Mouse (Mus musculus) gastrocnemius, postnatal 4 days (tissue): ENCODE measurements around the gene Arhgap36. TPM values are rescaled to one million over a fixed set of nuclear protein-coding genes. Genes with fewer than 3 reads are reported as not detected.

Experiments
- DNase-seq, 2 experiments: peaks; one replicate each; pipeline ENCODE4 v3.0.0; 2021 to 2022; ENCODE audit warnings: low spot score in 2 of 2, mixed read lengths in 2 of 2
- long read RNA-seq, 2 experiments: library from polyadenylated mRNA; stranded (forward); transcript quantifications; one replicate each; pipeline ENCODE4 v2.0.0; 2021
- total RNA-seq, 2 experiments: library from RNA; stranded (reverse); gene quantifications; 2 replicates each; pipeline ENCODE4 v1.2.3; 2021

The Arhgap36 gene
- 100 to 1,000 TPM; 343 to 516 TPM for total RNA-seq
- long read RNA-seq, experiment 1, transcript Arhgap36-202 (13 exons, 3,033 nt), result major isoform, 837 of 916 reads
- long read RNA-seq, experiment 1, partial matches to known transcripts, result 34 of 916 reads
- long read RNA-seq, experiment 1, other reads (novel, unspliced or antisense), result 45 of 916 reads
- long read RNA-seq, experiment 2, transcript Arhgap36-202 (13 exons, 3,033 nt), result major isoform, 1,115 of 1,259 reads
- long read RNA-seq, experiment 2, partial matches to known transcripts, result 64 of 1,259 reads
- long read RNA-seq, experiment 2, other reads (novel, unspliced or antisense), result 80 of 1,259 reads

GRCm38 (mm10) chrX:49463442-49463970 is at the start of gene Arhgap36:
Gene Arhgap36, plus strand, starts transcription at chrX:49463945.
- no peak for DNase-seq

- no peak for DNase-seq
Observed at GRCm38 (mm10) chrX:49457781-49458180, 6.0 kb upstream of the Arhgap36 start.

GRCm38 (mm10) chrX:49470287-49471054 is 6.7 kb downstream of the Arhgap36 start:
- peak in 1 of 2 experiments; percentile 8 for DNase-seq

DNA sequence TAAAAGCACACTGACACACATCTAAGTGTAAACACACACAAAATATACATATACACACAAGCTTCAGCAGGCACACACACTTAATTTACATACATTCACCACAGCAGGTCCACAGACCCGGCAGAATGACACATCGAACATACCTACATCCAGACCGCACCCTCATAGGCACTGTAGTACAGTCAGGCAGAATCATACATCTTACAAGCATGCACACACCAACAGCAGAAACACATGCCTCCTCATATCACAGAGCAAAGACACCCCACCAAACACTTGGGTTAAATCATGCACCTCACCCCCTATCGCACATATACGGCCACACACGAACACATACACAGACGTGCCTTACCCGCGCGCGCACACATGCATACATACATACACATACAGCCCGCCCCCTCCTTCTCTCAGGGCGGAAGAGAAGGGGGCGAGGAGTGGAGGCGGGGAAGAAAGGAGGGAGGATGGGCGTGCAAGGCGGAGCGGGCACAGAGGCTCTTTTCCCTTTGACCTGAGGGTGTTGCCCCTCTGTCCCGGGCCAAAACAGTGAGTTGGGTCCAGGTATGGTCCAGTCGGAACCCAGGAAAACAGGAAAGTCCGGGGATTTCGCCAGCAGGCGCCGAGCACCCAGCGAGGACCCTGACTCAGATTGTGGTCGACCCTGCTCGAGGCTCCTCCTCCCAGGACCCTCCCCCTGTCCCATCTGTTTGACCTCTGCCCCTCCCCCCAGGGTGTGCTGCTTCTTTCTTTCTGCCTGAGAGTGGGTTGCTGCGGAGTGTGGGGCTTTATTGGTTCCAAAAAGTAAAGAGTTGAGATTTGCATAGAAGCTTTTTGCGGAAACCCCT is 16.4 kb downstream of the Arhgap36 start:
- DNase-seq, result no peak

DNA sequence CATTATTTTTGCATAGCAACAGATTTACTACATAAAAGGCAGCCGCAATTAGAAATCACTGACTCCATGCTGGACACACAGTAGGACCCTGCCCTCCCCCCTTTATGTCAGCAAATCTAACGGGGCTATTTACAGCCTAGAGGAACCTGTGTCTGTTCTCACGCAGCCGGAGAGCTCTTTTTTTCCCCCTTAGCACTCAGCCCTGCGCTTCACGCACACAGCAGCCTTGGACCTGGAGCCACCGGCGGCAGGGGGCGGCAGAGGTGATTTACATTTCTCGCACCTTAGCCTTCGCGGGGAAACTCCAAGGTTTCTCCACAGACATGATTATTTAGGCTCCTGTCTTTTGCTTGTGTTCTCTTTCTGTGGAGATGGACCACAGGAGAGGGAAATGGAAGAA is 17.1 kb downstream of the Arhgap36 start:
- no peak for DNase-seq

GRCm38 (mm10) chrX:49489141-49489540 is 25.4 kb downstream of the Arhgap36 start:
- DNase-seq, result no peak

- no peak for DNase-seq
Observed at GRCm38 (mm10) chrX:49493739-49494449, 30.1 kb downstream of the Arhgap36 start.

Other genes with a start within 250 kb of the Arhgap36 start
- gene Enox2, start 175.7 kb upstream of the Arhgap36 start, total RNA-seq, result 10 to 100 TPM; 10.7 to 15.5 TPM
- not detected for gene Olfr1320, start 208.4 kb downstream of the Arhgap36 start, total RNA-seq